Mouse (Mus musculus) lung, adult 10 weeks (tissue): ENCODE results near the gene Stat6. TPM values are rescaled to one million over a fixed set of nuclear protein-coding genes. Genes with fewer than 3 reads are reported as not detected.

Experiments
- polyA plus RNA-seq: library from polyadenylated mRNA; stranded (reverse); fragments of 350-450 nt; fragmentation: Illumina TruSeq; extraction: RNeasy Lipid Tissue Mini Kit (QIAGEN cat#74804); gene quantifications from one replicate; pipeline ENCODE4 v1.2.3, GENCODE M21; 2014; ENCODE audit warnings: low read depth, low replicate concordance; ENCODE audit not compliant: insufficient read depth

The Stat6 gene
- 41.9 TPM for polyA plus RNA-seq

GRCm38 (mm10) chr10:127642772-127643552 lies at the start of gene Stat6:
Gene Stat6 (plus strand): TSS chr10:127642986.

GRCm38 (mm10) chr10:127620406-127621190 lies 22.2 kb upstream of the Stat6 start, which contains the start of gene Lrp1:
Gene Lrp1 (minus strand): TSS chr10:127621148.

GRCm38 (mm10) chr10:127666501-127667268 lies 23.9 kb downstream of the Stat6 start, which contains the start of gene Nemp1:
Gene Nemp1 (plus strand): TSS chr10:127666901.

GRCm38 (mm10) chr10:127668093-127669050 lies 25.6 kb downstream of the Stat6 start, which contains the start of gene Nab2:
Gene Nab2 (minus strand): TSS chr10:127668568.

GRCm38 (mm10) chr10:127704766-127705220 lies 62.0 kb downstream of the Stat6 start, which contains the start of gene Myo1a:
Gene Myo1a (plus strand): TSS chr10:127705170.

Other genes with a start within 250 kb of the Stat6 start
- gene Stac3, start 141.3 kb upstream of the Stat6 start, polyA plus RNA-seq = 0.55 TPM
- 63.4 TPM for gene Ndufa4l2, start 128.0 kb upstream of the Stat6 start, polyA plus RNA-seq
- 14.9 TPM for gene Shmt2, start 120.5 kb upstream of the Stat6 start, polyA plus RNA-seq
- 0.18 TPM for gene Nxph4, start 108.4 kb upstream of the Stat6 start, polyA plus RNA-seq
- 96.5 TPM for gene Lrp1, start 21.8 kb upstream of the Stat6 start, polyA plus RNA-seq
- gene Nemp1, start 23.9 kb downstream of the Stat6 start, polyA plus RNA-seq = 5.7 TPM
- gene Nab2, start 25.6 kb downstream of the Stat6 start, polyA plus RNA-seq = 16.0 TPM
- gene Myo1a, start 62.2 kb downstream of the Stat6 start, polyA plus RNA-seq = 0.15 TPM
- gene Tac2, start 81.5 kb downstream of the Stat6 start, polyA plus RNA-seq = not detected
- gene Zbtb39, start 96.6 kb downstream of the Stat6 start, polyA plus RNA-seq = 3.3 TPM
- 12.8 TPM for gene Gpr182, start 108.7 kb downstream of the Stat6 start, polyA plus RNA-seq
- gene Rdh1, start 116.7 kb downstream of the Stat6 start, polyA plus RNA-seq = not detected
- gene Rdh16f1, start 116.8 kb downstream of the Stat6 start, polyA plus RNA-seq = not detected
- gene Rdh9, start 133.4 kb downstream of the Stat6 start, polyA plus RNA-seq = 0.19 TPM
- not detected for gene Rdh16, start 158.2 kb downstream of the Stat6 start, polyA plus RNA-seq
- gene Rdh19, start 206.9 kb downstream of the Stat6 start, polyA plus RNA-seq = not detected
- not detected for gene Rdh16f2, start 223.5 kb downstream of the Stat6 start, polyA plus RNA-seq
- not detected for gene Rdh7, start 245.8 kb downstream of the Stat6 start, polyA plus RNA-seq